Mouse (Mus musculus): ENCODE data around the gene Dmrt2. TPM values are rescaled to one million over a fixed set of nuclear protein-coding genes. Genes with fewer than 3 reads are reported as not detected.

Dmrt2 gene
- total and polyA plus RNA-seq, 2 experiments from 2014 or later = 0.11 TPM; not detected in 1

DNA sequence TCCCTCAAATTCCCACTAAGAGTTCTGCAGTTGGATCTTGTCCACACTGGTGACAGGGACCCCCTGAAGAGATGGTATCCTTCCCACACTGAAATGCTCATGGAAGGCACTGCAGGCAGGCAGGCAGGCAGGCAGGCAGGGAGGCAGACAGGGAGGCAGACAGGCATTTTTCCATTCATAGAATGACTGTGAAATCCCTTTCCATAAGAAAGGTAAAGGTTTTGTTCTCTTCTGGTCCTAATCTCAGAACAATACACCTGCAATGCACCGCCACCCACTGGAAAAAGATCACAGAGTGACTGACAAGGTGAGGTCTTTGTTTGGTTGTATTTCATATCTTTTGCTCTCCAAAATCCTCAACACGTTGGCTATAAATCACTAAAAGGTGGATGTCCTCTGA, 42.7 kb downstream of the Dmrt2 start:
- no peak overlapping the region for H3K4me2 ChIP-seq (ENCODE audit: low read depth, low read length, poor library complexity, severe bottlenecking)
- H3K27ac ChIP-seq (ENCODE audit: low read depth, low read length) = no peak overlapping the region
- no peaks in the 10 kb centered on the region for H3K9me3 ChIP-seq (ENCODE audit: low read length)
- no peak for TF ChIP-seq CTCF (IDR thresholded peaks at IDR 0.05)
- DNase-seq (ENCODE audit: low spot score) = no peak
- no peak for ATAC-seq (ENCODE audit: low FRiP score)
- H3K9ac ChIP-seq (replicated peaks; ENCODE audit: low read length, poor library complexity, severe bottlenecking) = no peak overlapping the region
- H3K36me3 ChIP-seq (ENCODE audit: insufficient read depth, low read length) = no peaks in the 10 kb centered on the region
- WGBS = 31% methylated on average over 2 of the region's 2 CpGs
- no peaks in the 10 kb centered on the region for H3K4me1 ChIP-seq (ENCODE audit: insufficient read depth, low read length)
- no peak overlapping the region for H3K4me3 ChIP-seq (ENCODE audit: low read depth, low read length)
- H3K27me3 ChIP-seq (ENCODE audit: insufficient read depth, low read length) = no peaks in the 10 kb centered on the region

DNA sequence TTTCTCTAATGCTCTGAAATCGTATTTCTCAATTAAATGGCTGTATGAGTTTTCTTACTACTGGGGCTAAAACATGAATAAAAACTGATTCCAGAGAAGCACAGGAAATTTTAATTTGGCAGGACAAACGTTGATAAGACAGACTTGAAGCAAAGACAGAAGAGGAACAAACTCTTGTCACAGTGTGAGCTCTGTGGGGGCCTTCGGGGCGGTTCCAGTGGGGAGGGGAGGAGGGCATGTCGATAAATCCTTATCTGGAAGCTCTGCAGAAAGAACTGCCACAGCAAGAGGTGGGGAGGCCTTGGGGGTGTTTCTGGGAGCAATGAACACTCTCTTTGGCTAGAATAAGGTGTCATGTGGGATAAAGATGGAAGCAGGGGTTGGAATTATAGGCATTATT, 50.4 kb downstream of the Dmrt2 start:
- Histone ChIP-seq H3K4me3 (ENCODE audit: low read depth, low read length) (no peak overlapping the region), H3K27ac (ENCODE audit: low read depth, low read length) (no peak overlapping the region), H3K4me1 (ENCODE audit: insufficient read depth, low read length) (no peaks in the 10 kb centered on the region), H3K9ac (replicated peaks; ENCODE audit: low read length, poor library complexity, severe bottlenecking) (no peak overlapping the region), H3K9me3 (ENCODE audit: low read length) (no peaks in the 10 kb centered on the region), H3K27me3 (ENCODE audit: insufficient read depth, low read length) (no peaks in the 10 kb centered on the region), H3K4me2 (ENCODE audit: low read depth, low read length, poor library complexity, severe bottlenecking) (no peak overlapping the region), H3K36me3 (ENCODE audit: insufficient read depth, low read length) (no peaks in the 10 kb centered on the region)
- ATAC-seq (ENCODE audit: low FRiP score) = no peak
- no peak for DNase-seq (ENCODE audit: low spot score)
- no peak for TF ChIP-seq CTCF (IDR thresholded peaks at IDR 0.05)
- 33% methylated on average over 5 of the region's 5 CpGs for WGBS

Other genes starting within 250 kb of the Dmrt2 start
- not detected in 2 replicates for gene Dmrt1, start 166.8 kb upstream of the Dmrt2 start, total RNA-seq (2014; rRNA removed)
- gene Dmrt1, start 166.8 kb upstream of the Dmrt2 start, polyA plus RNA-seq (2015; fragmentation: Nextera tagmentation; extraction: Ambion mirVana) = not detected in 2 replicates
- 0.93 TPM in 1 of 2 replicates, not detected in the other for gene Dmrt3, start 62.1 kb upstream of the Dmrt2 start, total RNA-seq (2014; rRNA removed)
- 0.06 TPM in 1 of 2 replicates, not detected in the other for gene Dmrt3, start 62.1 kb upstream of the Dmrt2 start, polyA plus RNA-seq (2015; fragmentation: Nextera tagmentation; extraction: Ambion mirVana)

All from midbrain, postnatal 0 days (tissue).